Mouse (Mus musculus) embryonic fibroblast, embryonic 13.5 days (primary cell): ENCODE measurements at regions not wholly inside any gene's neighbourhood (a gene's known extent, or its start where the extent isn't known, plus 50 kb on each side); places are given as distances from the start of the nearest gene placed in this dataset.

ENCODE experiments used
- CTCF ChIP-seq: IDR thresholded peaks from 2 replicates; pipeline ENCODE4 v1.5.1; 2011; ENCODE audit warnings: mild to moderate bottlenecking, control low read depth, low read length, moderate library complexity, borderline replicate concordance; ENCODE audit not compliant: insufficient read depth
- POLR2A ChIP-seq: IDR thresholded peaks from 2 replicates; pipeline ENCODE4 v1.6.1; 2011; ENCODE audit warnings: low read depth, mild to moderate bottlenecking, control low read depth, low read length, moderate library complexity

GRCm38 (mm10) chr15:63265845-63266244 lies 579.1 kb downstream of the Gsdmc2 start:
- TF ChIP-seq POLR2A (no peak), CTCF (no peak)
